ENCODE assay signal across 8 mouse cellular contexts in the genomic region with DNA sequence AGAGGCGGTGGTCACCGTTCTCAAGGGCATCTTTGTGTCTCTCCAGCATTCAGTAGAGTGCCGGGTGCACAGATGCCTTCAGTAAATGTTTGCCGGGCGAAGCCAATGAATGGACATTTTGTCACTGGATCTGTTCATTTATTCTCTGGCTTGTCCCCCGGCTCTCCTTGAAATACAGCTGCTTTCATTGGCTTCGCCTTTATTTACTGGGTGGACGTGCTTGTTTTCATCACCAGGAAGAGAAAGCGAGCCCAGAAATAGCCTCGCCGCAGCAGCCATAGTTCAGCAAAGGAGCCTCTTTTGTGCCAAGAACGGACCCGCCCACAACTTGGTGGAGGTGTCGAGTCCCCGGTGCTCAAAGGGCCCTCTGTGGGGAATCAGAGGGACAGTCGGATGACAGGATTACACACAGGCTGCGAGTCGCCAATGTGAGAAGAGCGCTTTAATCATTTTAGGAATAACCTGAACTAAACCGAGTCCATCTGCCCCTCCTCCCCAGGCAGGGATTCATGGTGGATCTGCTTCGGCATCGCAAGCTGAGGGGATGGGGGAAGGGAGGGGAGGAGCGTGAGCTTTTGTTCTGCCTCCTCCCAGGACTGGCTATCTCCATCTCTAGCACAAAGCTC. TPM values are rescaled to one million over a fixed set of nuclear protein-coding genes. Genes with fewer than 3 reads are reported as not detected.
DNase-seq lines count a peak whose midpoint lies in the region; ATAC-seq and TF ChIP-seq lines count a peak whose summit lies in the region.

No protein-coding gene starts in this region.

- H3K9ac ChIP-seq in hindbrain, embryonic 15.5 days, result peak overlapping the region; percentile 46

- no peaks in the 10 kb centered on the region for H3K9me3 ChIP-seq in hindbrain, embryonic 15.5 days

- no peaks in the 10 kb centered on the region for H3K27me3 ChIP-seq in hindbrain, embryonic 15.5 days

- H3K36me3 ChIP-seq in hindbrain, embryonic 15.5 days, result no peaks in the 10 kb centered on the region

- peak overlapping the region; percentile 61 for H3K4me2 ChIP-seq in hindbrain, embryonic 15.5 days

- WGBS in hindbrain, embryonic 15.5 days, result under 1% methylated on average over 23 of the region's 23 CpGs

- TF ChIP-seq CTCF in gastrocnemius, adult 2 months (IDR thresholded peaks at IDR 0.05), result no peak

- peak; percentile 89 for ATAC-seq in hindbrain, embryonic 15.5 days (ENCODE audit: low FRiP score, low read depth)

- peak overlapping the region; percentile 72 for H3K27ac ChIP-seq in gastrocnemius, adult 2 months
- peak overlapping the region; percentile 98 for H3K27ac ChIP-seq in hindbrain, embryonic 15.5 days (replicated peaks)

- peaks cover 36% of the 10 kb centered on the region for H3K4me1 ChIP-seq in hindbrain, embryonic 15.5 days (replicated peaks)

- DNase-seq in R1 (ENCODE audit: low read depth, low spot score), result peak; percentile 89
- peak; percentile 49 to 73 for DNase-seq in cerebellum, postnatal 4 days (ENCODE audit: low spot score in 2 of 2)
- DNase-seq in gastrocnemius, adult 2 months, result peak; percentile 73
- peak; percentile 71 for DNase-seq in left cerebral cortex, adult 11 months (ENCODE audit: low spot score)
- DNase-seq in lung, postnatal 10 days, result peak; percentile 78
- DNase-seq in retina, postnatal 1 day, result peak; percentile 88
- DNase-seq in c-Kit-positive CD71-positive TER-119-positive erythroid progenitor cells, embryonic 14.5 days (ENCODE audit: low spot score), result no peak

- intact Hi-C loops in gastrocnemius, adult 2 months (cut with DNase I), result no loop called here

- H3K4me3 ChIP-seq in gastrocnemius, adult 2 months, result peak overlapping the region; percentile 72
- H3K4me3 ChIP-seq in hindbrain, embryonic 15.5 days, result peak overlapping the region; percentile 41

RNA-seq across cellular contexts. Expression of a gene that starts 13.9 kb away (rescaled TPM):
- total RNA-seq in gastrocnemius, adult 2 months (2021), result 10 to 100 TPM; 13.6 to 14.4 TPM
- polyA plus RNA-seq in hindbrain, embryonic 15.5 days (2015; fragmentation: Nextera tagmentation; extraction: Ambion mirVana), result 78.1 and 82.6 TPM in 2 replicates

RNA-seq across cellular contexts. Expression of a gene that starts 18.6 kb away (rescaled TPM):
- total RNA-seq in gastrocnemius, adult 2 months (2021), result 1 to 10 TPM; 1.5 to 3.2 TPM
- polyA plus RNA-seq in hindbrain, embryonic 15.5 days (2015; fragmentation: Nextera tagmentation; extraction: Ambion mirVana), result 939 and 1,019 TPM in 2 replicates
